Mouse (Mus musculus): ENCODE results near the gene Ndufa9. TPM values are rescaled to one million over a fixed set of nuclear protein-coding genes. Genes with fewer than 3 reads are reported as not detected.

Gene Ndufa9
- polyA plus RNA-seq, 1 experiment from 2014 or later, result 248 TPM

- H3K27ac ChIP-seq (ENCODE audit: low read length), result no peak overlapping the region
- 77% methylated on average over 1 of the region's 1 CpGs for WGBS
These were observed 65.9 kb downstream of the Ndufa9 start for GRCm38 (mm10) chr6:126783056-126783455.

DNA sequence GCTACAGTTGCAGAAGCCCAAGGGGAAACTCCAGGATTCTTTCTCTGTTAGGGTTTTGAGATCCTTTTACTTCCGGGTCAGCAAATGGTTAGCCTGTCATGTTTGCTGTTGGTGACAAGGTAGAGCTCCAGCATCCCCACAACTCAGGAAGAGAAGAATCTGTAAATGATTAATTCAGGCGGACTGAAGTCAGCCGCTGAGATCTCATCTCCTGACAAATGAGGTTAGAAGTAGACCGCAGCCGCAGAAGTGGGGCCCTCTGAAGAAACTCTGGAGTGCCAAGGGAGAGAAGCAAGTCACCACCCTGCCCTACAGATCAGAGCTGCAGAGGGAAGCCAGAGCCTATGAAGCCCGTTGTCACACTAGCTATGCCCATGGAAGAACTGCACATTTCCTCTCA is 71.0 kb downstream of the Ndufa9 start:
- no peaks in the 10 kb centered on the region for H3K9me3 ChIP-seq (ENCODE audit: low read length)
- H3K36me3 ChIP-seq (ENCODE audit: insufficient read depth, low read length), result no peaks in the 10 kb centered on the region
- no peak overlapping the region for H3K9ac ChIP-seq (replicated peaks; ENCODE audit: low read length)
- no peak for ATAC-seq (ENCODE audit: low FRiP score, low TSS enrichment)
- H3K27ac ChIP-seq (ENCODE audit: low read length), result no peak overlapping the region
- 68% methylated on average over 6 of the region's 6 CpGs for WGBS
- no peak overlapping the region for H3K4me3 ChIP-seq (ENCODE audit: low read length)
- no peak overlapping the region for H3K4me2 ChIP-seq (replicated peaks; ENCODE audit: low read depth, low read length)
- H3K27me3 ChIP-seq (ENCODE audit: insufficient read depth, low read length), result no peaks in the 10 kb centered on the region
- no peaks in the 10 kb centered on the region for H3K4me1 ChIP-seq (ENCODE audit: insufficient read depth, low read length)

More at GRCm38 (mm10) chr6:126783056-126783455, 65.9 kb downstream of the Ndufa9 start:
- ATAC-seq (ENCODE audit: low FRiP score, low TSS enrichment), result no peak
- Histone ChIP-seq H3K36me3 (ENCODE audit: insufficient read depth, low read length) (no peaks in the 10 kb centered on the region), H3K4me2 (replicated peaks; ENCODE audit: low read depth, low read length) (no peak overlapping the region), H3K27me3 (ENCODE audit: insufficient read depth, low read length) (no peaks in the 10 kb centered on the region), H3K4me1 (ENCODE audit: insufficient read depth, low read length) (no peaks in the 10 kb centered on the region), H3K9ac (replicated peaks; ENCODE audit: low read length) (no peak overlapping the region), H3K9me3 (ENCODE audit: low read length) (no peaks in the 10 kb centered on the region), H3K4me3 (ENCODE audit: low read length) (no peak overlapping the region)

GRCm38 (mm10) chr6:126773873-126774272 is 75.1 kb downstream of the Ndufa9 start:
- Histone ChIP-seq H3K27me3 (ENCODE audit: insufficient read depth, low read length) (no peaks in the 10 kb centered on the region), H3K9ac (replicated peaks; ENCODE audit: low read length) (no peak overlapping the region), H3K4me2 (replicated peaks; ENCODE audit: low read depth, low read length) (no peak overlapping the region), H3K36me3 (ENCODE audit: insufficient read depth, low read length) (no peaks in the 10 kb centered on the region), H3K4me1 (ENCODE audit: insufficient read depth, low read length) (no peaks in the 10 kb centered on the region; the same call in 1 of the 2 replicates), H3K4me3 (ENCODE audit: low read length) (no peak overlapping the region), H3K27ac (ENCODE audit: low read length) (no peak overlapping the region), H3K9me3 (ENCODE audit: low read length) (no peaks in the 10 kb centered on the region)
- no peak for ATAC-seq (ENCODE audit: low FRiP score, low TSS enrichment)
- WGBS, result 62% methylated on average over 4 of the region's 4 CpGs

DNA sequence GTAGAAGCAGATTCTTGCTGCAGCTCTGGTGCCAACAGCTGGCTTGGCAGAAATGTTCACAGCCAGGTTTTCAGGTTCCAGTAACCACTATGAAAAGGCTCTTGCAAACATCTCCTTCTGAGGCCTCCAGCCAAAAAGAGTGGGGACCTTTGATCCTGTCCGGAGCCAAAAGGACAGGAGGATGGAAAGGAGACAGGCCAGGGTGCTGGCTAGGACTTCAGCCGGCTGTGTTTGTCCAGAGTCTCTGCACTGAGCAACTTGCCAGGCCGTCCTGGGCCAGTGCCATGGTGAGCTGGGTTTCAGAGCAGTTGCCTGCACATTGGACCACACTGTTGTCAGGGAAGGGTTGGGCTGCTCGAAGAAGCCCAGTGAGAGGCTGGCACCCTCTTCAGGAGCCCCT is 76.6 kb downstream of the Ndufa9 start:
- H3K4me1 ChIP-seq (ENCODE audit: insufficient read depth, low read length), result no peaks in the 10 kb centered on the region; the same call in 1 of the 2 replicates
- H3K36me3 ChIP-seq (ENCODE audit: insufficient read depth, low read length), result no peaks in the 10 kb centered on the region
- no peak overlapping the region for H3K4me2 ChIP-seq (replicated peaks; ENCODE audit: low read depth, low read length)
- H3K9me3 ChIP-seq (ENCODE audit: low read length), result no peaks in the 10 kb centered on the region
- WGBS, result 63% methylated on average over 4 of the region's 4 CpGs
- ATAC-seq (ENCODE audit: low FRiP score, low TSS enrichment), result no peak
- no peaks in the 10 kb centered on the region for H3K27me3 ChIP-seq (ENCODE audit: insufficient read depth, low read length)
- H3K27ac ChIP-seq (ENCODE audit: low read length), result no peak overlapping the region
- H3K9ac ChIP-seq (replicated peaks; ENCODE audit: low read length), result no peak overlapping the region
- H3K4me3 ChIP-seq (ENCODE audit: low read length), result no peak overlapping the region

Other genes with a start within 250 kb of the Ndufa9 start
- gene Kcna1, start 202.8 kb downstream of the Ndufa9 start, polyA plus RNA-seq (2015; fragmentation: Nextera tagmentation; extraction: Ambion mirVana), result 0.29 and 0.36 TPM in 2 replicates
- 3.1 and 3.5 TPM in 2 replicates for gene Kcna6, start 108.5 kb downstream of the Ndufa9 start, polyA plus RNA-seq (2015; fragmentation: Nextera tagmentation; extraction: Ambion mirVana)
- gene Akap3, start 4.0 kb upstream of the Ndufa9 start, polyA plus RNA-seq (2015; fragmentation: Nextera tagmentation; extraction: Ambion mirVana), result not detected in 2 replicates
- gene Dyrk4, start 72.7 kb upstream of the Ndufa9 start, polyA plus RNA-seq (2015; fragmentation: Nextera tagmentation; extraction: Ambion mirVana), result not detected in 2 replicates
- gene Rad51ap1, start 90.5 kb upstream of the Ndufa9 start, polyA plus RNA-seq (2015; fragmentation: Nextera tagmentation; extraction: Ambion mirVana), result 51.5 and 56.8 TPM in 2 replicates
- gene D6Wsu163e, start 90.8 kb upstream of the Ndufa9 start, polyA plus RNA-seq (2015; fragmentation: Nextera tagmentation; extraction: Ambion mirVana), result 18.6 and 19.4 TPM in 2 replicates
- 0.04 and 0.05 TPM in 2 replicates for gene Fgf6, start 166.4 kb upstream of the Ndufa9 start, polyA plus RNA-seq (2015; fragmentation: Nextera tagmentation; extraction: Ambion mirVana)
- not detected in 2 replicates for gene Fgf23, start 223.8 kb upstream of the Ndufa9 start, polyA plus RNA-seq (2015; fragmentation: Nextera tagmentation; extraction: Ambion mirVana)